Mouse (Mus musculus) bone marrow, adult 2 months (tissue): ENCODE data around the gene Th. TPM values are rescaled to one million over a fixed set of nuclear protein-coding genes. Genes with fewer than 3 reads are reported as not detected.

ENCODE experiments used
- H3K27ac ChIP-seq: fragments of 200-500 bp; 2 replicates; pipeline ENCODE4 v1.5.1; 2012; ENCODE audit warnings: low read depth, mild to moderate bottlenecking, control low read depth, inconsistent platforms, low read length; ENCODE audit not compliant: control insufficient read depth, poor library complexity, insufficient read depth
- H3K4me1 ChIP-seq: fragments of 200-500 bp; 2 replicates; pipeline ENCODE4 v1.6.1; 2011; ENCODE audit warnings: low read length; ENCODE audit not compliant: control insufficient read depth, insufficient read depth
- H3K4me3 ChIP-seq: fragments of 200-500 bp; replicated peaks from 2 replicates; pipeline ENCODE3; 2011; ENCODE audit warnings: mild to moderate bottlenecking, low read depth, low read length, control low read depth; ENCODE audit not compliant: control insufficient read depth
- CTCF ChIP-seq: fragments of 200-500 bp; IDR thresholded peaks from 2 replicates; pipeline ENCODE4 v1.5.1; 2011; ENCODE audit warnings: low read length, control low read depth; ENCODE audit not compliant: control insufficient read depth, insufficient read depth
- POLR2A ChIP-seq: fragments of 200-500 bp; IDR thresholded peaks from 2 replicates; pipeline ENCODE4 v1.6.1; 2011; ENCODE audit warnings: low read depth, mild to moderate bottlenecking, control low read depth, low read length, borderline replicate concordance; ENCODE audit not compliant: control insufficient read depth
- WGBS: fragments of 180-500 bp; shearing (Covaris S2); methylation state at CpG from one replicate; pipeline ENCODE4 v1.1.7; 2018; 5-methylcytosine and 5-hydroxymethylcytosine counted together
- polyA plus RNA-seq: library from polyadenylated mRNA; stranded (reverse); fragments of >200 nt; gene quantifications from 2 replicates; pipeline ENCODE4 v1.2.4, GENCODE M21; 2011; ENCODE audit warnings: low replicate concordance; ENCODE audit not compliant: missing spikeins, insufficient read depth, insufficient read length

Gene Th
- not detected in 2 replicates for polyA plus RNA-seq

- WGBS = 69% methylated on average over 3 of the region's 3 CpGs
- H3K4me3 ChIP-seq = no peak within 1 kb of the TSS
These were observed at the start of gene Th for GRCm38 (mm10) chr7:142931028-142931427. Gene Th, minus strand, starts transcription at chr7:142931128.

GRCm38 (mm10) chr7:142968809-142969511 is 38.0 kb upstream of the Th start, which contains the start of gene Ascl2:
Gene Ascl2, minus strand, starts transcription at chr7:142969264.
- peak within 1 kb of the TSS; percentile 53 for H3K4me3 ChIP-seq
- peaks cover 6% of the 10 kb centered on the region for H3K4me1 ChIP-seq
- TF ChIP-seq POLR2A (no peak), CTCF (no peak)
- 3% methylated on average over 51 of the region's 51 CpGs for WGBS
- H3K27ac ChIP-seq = peak within 1 kb of the TSS; percentile 75; the same call in 1 of the 2 replicates

More at GRCm38 (mm10) chr7:142931028-142931427, at the start of gene Th:
- Histone ChIP-seq H3K4me1 (no peaks in the 10 kb centered on the region), H3K27ac (no peak within 1 kb of the TSS)
- no peak for TF ChIP-seq POLR2A
- TF ChIP-seq CTCF = no peak

- H3K4me1 ChIP-seq = peaks cover 6% of the 10 kb centered on the region
- under 1% methylated on average over 90 of the region's 90 CpGs for WGBS
- peak overlapping the region; percentile 75 for H3K27ac ChIP-seq
- TF ChIP-seq POLR2A (no peak), CTCF (no peak)
- H3K4me3 ChIP-seq = peak overlapping the region; percentile 53
These were observed 37.2 kb upstream of the Th start for GRCm38 (mm10) chr7:142967884-142968808.

GRCm38 (mm10) chr7:142967414-142967883 is 36.5 kb upstream of the Th start:
- TF ChIP-seq POLR2A (no peak), CTCF (no peak)
- under 1% methylated on average over 36 of the region's 36 CpGs for WGBS
- Histone ChIP-seq H3K4me1 (peaks cover 6% of the 10 kb centered on the region), H3K27ac (peak overlapping the region; percentile 75), H3K4me3 (peak overlapping the region; percentile 53)

- H3K27ac ChIP-seq = no peak overlapping the region
- peaks cover 3% of the 10 kb centered on the region; the same call in 1 of the 2 replicates for H3K4me1 ChIP-seq
- 73% methylated on average over 4 of the region's 4 CpGs for WGBS
- no peak overlapping the region for H3K4me3 ChIP-seq
- TF ChIP-seq CTCF (no peak), POLR2A (no peak)
These were observed 28.8 kb upstream of the Th start for GRCm38 (mm10) chr7:142959752-142960151.

- 32% methylated on average over 1 of the region's 1 CpGs for WGBS
- TF ChIP-seq POLR2A (no peak), CTCF (no peak)
- H3K4me3 ChIP-seq = no peak overlapping the region
- peaks cover 3% of the 10 kb centered on the region; the same call in 1 of the 2 replicates for H3K4me1 ChIP-seq
- no peak overlapping the region for H3K27ac ChIP-seq
These were observed 27.9 kb upstream of the Th start for GRCm38 (mm10) chr7:142958817-142959216.

- Histone ChIP-seq H3K27ac (no peak overlapping the region), H3K4me3 (no peak overlapping the region), H3K4me1 (peaks cover 3% of the 10 kb centered on the region; the same call in 1 of the 2 replicates)
- TF ChIP-seq CTCF (no peak), POLR2A (no peak)
- WGBS = 76% methylated on average over 2 of the region's 2 CpGs
These were observed 25.1 kb upstream of the Th start for GRCm38 (mm10) chr7:142956018-142956417.

DNA sequence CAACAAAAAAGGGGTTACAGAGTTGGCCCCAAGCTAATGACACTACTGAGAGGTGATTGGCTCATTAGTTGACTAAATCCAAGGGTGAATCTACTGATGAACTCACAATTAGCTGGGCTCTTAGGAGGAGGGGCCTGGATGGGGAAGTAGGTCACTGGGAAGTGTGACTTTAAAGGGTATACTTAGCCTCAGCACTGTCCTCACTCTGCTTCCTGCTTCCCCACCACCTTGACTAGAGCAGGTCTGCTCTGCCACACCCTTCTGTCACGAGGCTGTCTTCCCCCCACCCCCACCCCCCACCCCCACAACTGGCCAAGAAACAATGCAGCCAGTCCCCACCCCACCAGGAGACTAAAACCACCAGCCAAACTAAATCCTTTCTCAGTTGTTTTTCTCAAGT is 18.6 kb upstream of the Th start:
- Histone ChIP-seq H3K4me3 (no peak overlapping the region), H3K4me1 (no peaks in the 10 kb centered on the region), H3K27ac (no peak overlapping the region)
- no peak for TF ChIP-seq CTCF
- 0% methylated on average over 1 of the region's 1 CpGs for WGBS
